Mouse (Mus musculus): ENCODE data around the gene 1700003F12Rik. TPM values are rescaled to one million over a fixed set of nuclear protein-coding genes. Genes with fewer than 3 reads are reported as not detected.

1700003F12Rik gene
- polyA plus RNA-seq (2012; rRNA removed): 0.88 and 2.4 TPM in 2 replicates

GRCm38 (mm10) chr2:154546711-154547110 is at the start of gene 1700003F12Rik:
1700003F12Rik (plus strand) TSS chr2:154547085.

GRCm38 (mm10) chr2:154551476-154551875 is 4.6 kb downstream of the 1700003F12Rik start, which contains the start of gene Actl10:
Actl10 (plus strand) TSS chr2:154551776.

GRCm38 (mm10) chr2:154558264-154559039 is 11.6 kb downstream of the 1700003F12Rik start, which contains the start of gene Necab3:
Necab3 (minus strand) TSS chr2:154558890.

GRCm38 (mm10) chr2:154569836-154570286 is 23.0 kb downstream of the 1700003F12Rik start, which contains the start of gene E2f1:
E2f1 (minus strand) TSS chr2:154569892.

Other genes with a start within 250 kb of the 1700003F12Rik start
- gene Bpifb9b, start 239.9 kb upstream of the 1700003F12Rik start, polyA plus RNA-seq (2012; rRNA removed): not detected in 2 replicates
- gene Cdk5rap1, start 174.1 kb upstream of the 1700003F12Rik start, polyA plus RNA-seq (2012; rRNA removed): 8.3 and 20.3 TPM in 2 replicates
- gene Snta1, start 139.0 kb upstream of the 1700003F12Rik start, polyA plus RNA-seq (2012; rRNA removed): 6.9 and 7.2 TPM in 2 replicates
- gene Cbfa2t2, start 110.6 kb upstream of the 1700003F12Rik start, polyA plus RNA-seq (2012; rRNA removed): 37.0 and 44.4 TPM in 2 replicates
- gene Actl10, start 4.7 kb downstream of the 1700003F12Rik start, polyA plus RNA-seq (2012; rRNA removed): 0.04 and 0.05 TPM in 2 replicates
- gene Necab3, start 11.8 kb downstream of the 1700003F12Rik start, polyA plus RNA-seq (2012; rRNA removed): 6.5 and 8.6 TPM in 2 replicates
- gene E2f1, start 22.8 kb downstream of the 1700003F12Rik start, polyA plus RNA-seq (2012; rRNA removed): 50.5 and 65.5 TPM in 2 replicates
- 6.1 and 11.0 TPM in 2 replicates for gene Pxmp4, start 56.6 kb downstream of the 1700003F12Rik start, polyA plus RNA-seq (2012; rRNA removed)
- gene Zfp341, start 66.2 kb downstream of the 1700003F12Rik start, polyA plus RNA-seq (2012; rRNA removed): 4.3 and 7.4 TPM in 2 replicates
- gene 4930519P11Rik, start 66.4 kb downstream of the 1700003F12Rik start, polyA plus RNA-seq (2012; rRNA removed): 0.12 and 0.62 TPM in 2 replicates
- 172 and 326 TPM in 2 replicates for gene Chmp4b, start 104.6 kb downstream of the 1700003F12Rik start, polyA plus RNA-seq (2012; rRNA removed)
- not detected in 2 replicates for gene Gm14214, start 222.9 kb downstream of the 1700003F12Rik start, polyA plus RNA-seq (2012; rRNA removed)
- gene Raly, start 244.0 kb downstream of the 1700003F12Rik start, polyA plus RNA-seq (2012; rRNA removed): 393 and 415 TPM in 2 replicates
- 4.1 and 9.6 TPM in 2 replicates for gene a, start 244.3 kb downstream of the 1700003F12Rik start, polyA plus RNA-seq (2012; rRNA removed)